Mouse (Mus musculus) heart, postnatal 14 days (tissue): ENCODE data around the gene Trim62. TPM values are rescaled to one million over a fixed set of nuclear protein-coding genes. Genes with fewer than 3 reads are reported as not detected.

Source experiments
- DNase-seq, 2 experiments: peaks; one replicate each; pipeline ENCODE4 v3.0.0; 2021 to 2022
- intact Hi-C: fragments of 180-260 bp; cut with DNase I; formaldehyde crosslinking; loops from one replicate; pipeline ENCODE4 v1.15.1; 2025
- total RNA-seq, 2 experiments: library from RNA; stranded (reverse); gene quantifications; 2 replicates each; pipeline ENCODE4 v1.2.3; 2021

Trim62 gene
- total RNA-seq, 2 experiments from 2014 or later = 2.0 to 2.2 TPM

DNA sequence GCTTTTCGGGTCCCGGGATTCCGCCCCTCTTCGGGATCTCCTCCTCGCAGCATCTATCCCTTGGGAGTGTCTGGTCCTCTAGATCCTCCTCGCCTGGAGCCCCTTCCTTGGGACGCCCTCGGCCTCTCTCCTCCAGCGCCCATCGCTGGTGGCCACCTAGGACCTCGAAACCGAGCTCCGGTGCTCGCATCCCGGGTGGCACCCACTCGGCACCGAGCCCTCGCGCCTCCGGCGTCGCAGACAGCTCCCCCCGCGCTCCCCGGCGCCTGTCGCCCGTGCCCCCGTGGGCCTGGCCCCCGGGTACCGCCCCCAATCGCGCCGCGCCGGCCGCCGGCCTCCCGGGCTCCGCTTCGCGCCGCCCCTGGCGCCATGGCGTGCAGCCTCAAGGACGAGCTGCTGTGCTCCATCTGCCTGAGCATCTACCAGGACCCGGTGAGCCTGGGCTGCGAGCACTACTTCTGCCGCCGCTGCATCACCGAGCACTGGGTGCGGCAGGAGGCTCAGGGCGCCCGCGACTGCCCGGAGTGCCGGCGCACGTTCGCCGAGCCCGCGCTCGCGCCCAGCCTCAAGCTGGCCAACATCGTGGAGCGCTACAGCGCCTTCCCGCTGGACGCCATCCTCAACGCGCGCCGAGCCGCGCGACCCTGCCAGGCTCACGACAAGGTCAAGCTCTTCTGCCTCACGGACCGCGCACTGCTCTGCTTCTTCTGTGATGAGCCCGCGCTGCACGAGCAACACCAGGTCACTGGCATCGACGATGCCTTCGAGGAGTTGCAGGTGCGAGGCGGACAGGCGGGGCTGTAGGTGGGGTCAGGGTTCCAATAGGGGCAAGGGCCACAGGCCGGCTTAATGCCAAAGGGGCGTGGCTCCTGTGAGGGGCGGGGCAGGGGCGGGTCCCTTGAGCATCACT is 676 bp downstream of the Trim62 start:
- peak; percentile 38 to 51 for DNase-seq
- intact Hi-C loops = loop anchor here (2.0 kb wide), 1 partner anchor 41 kb away; no protein-coding TSS in a partner anchor

DNA sequence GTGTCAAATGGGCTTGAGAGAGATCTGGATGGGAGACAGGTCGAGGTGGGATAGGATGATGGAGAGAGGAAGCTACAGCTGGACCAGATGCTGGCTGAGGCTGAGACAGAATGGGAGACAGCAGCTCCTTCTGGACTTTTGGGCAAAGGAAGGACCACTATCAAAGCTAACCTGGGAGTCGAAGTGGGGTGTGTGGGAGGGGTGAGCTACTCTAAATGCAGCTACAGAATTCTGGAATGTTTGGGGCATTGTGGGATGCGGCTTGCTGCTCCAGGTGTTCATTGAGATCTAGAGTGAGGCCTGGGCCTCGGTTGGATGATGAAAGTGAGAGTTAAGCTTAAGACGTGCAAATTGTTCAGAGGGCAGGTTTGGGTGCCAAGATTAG is 1.3 kb downstream of the Trim62 start:
- intact Hi-C loops = no loop called here
- no peak for DNase-seq

DNA sequence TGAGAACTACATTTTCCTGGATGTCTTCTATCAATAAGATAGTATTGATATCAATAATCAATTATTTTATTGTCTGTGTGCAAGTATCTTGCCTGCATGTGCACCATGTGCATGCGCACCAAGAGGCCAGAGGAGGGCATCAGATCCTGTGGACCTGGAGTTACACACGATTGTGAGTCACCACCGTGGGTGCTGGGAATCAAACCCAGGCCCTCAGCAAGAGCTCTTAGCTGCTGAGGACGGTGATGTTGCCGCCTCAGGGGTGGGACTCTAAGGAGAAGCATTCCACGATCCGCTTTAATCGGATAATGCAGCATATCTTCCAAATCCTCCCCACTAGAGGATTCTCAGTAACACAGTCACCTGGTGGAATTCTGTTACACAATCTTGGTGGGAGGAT is 2.2 kb downstream of the Trim62 start:
- intact Hi-C loops = no loop called here
- no peak for DNase-seq

DNA sequence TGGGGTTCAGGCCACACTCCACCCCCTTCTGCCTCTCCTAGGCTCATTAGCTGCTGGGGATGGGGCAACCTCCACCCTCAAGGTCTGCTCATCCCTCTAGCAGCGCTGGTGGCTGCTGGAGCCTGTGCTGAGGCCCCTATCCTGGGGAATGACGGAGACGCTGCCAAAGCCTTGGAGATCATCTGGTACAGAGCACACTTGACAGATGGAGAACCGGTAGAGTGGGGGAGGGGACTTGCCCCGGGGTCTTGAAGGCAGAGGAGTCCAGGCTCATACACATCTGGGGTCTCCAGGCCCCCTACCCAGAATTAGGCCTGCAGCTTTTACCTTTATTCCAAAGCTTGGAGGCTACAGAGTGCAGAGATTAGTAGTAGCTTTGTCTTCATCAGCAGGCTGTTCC is 3.2 kb downstream of the Trim62 start:
- intact Hi-C loops = no loop called here
- DNase-seq = no peak

DNA sequence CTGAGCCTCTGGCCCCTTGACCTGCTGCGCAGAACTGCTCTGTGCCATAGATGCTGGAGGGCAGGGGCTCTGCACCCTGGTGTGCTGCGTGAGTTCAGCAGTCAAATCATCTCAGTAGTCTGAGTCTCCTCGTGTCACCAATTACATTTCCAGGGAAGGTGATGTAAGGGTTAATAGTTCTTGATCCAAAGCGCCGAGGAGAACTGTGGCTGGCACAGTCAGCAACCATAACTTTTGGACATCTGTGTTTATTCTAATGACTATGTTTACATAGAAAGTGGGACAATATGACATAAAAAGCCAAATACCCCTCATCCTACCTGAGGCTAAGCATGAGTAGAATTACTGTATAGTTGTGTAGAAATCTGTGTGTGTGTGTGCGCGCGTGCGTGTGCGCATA is 3.6 kb downstream of the Trim62 start:
- intact Hi-C loops = no loop called here
- no peak for DNase-seq

DNA sequence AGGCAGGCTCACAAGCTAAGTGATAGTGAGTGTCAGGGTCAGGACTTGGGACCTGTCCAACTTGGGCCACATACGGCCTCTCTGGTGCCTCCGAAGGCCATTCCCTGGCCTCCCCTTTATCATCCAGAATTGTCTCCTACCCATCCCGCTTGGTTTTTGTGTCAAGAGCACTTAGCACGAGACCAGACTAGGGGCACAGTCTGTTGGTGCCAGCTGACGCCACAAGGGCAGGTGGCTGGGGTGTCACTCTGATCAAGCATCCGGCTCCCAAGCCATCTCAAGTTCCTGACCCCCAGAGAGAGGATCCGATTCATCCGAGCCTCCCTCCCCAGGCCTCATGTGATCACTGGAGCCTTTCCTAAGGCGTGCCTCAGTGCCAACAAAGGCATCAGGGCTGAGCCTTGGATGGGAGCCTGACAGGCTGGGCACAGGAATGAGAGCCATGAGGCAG is 4.3 kb downstream of the Trim62 start:
- DNase-seq = no peak
- intact Hi-C loops = no loop called here

DNA sequence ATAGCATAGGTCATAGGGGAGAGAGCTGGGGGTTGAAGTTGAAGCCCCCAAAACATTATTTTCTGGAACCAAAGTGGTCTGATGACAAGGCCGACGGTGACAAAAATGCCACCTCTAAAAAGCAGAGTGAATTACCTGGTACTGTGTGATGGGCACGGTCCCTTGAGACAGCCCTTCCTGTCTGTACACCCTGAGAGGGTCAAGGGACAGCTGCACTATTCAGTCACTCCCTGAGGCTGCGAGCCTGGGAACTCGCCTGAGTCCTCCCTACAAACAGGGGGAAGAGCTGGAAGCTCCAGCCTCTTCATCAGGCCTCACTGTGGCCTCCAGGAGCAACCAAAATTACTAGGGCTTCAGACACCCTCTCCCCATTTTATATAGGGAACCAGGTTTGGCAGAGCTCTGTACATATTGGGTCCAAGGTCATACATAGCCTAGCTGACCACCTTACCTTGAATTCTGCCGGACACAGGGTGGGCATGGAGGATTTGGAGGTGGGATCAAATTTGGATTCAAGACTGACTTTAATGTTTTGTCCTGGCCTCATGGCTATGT is 5.1 kb downstream of the Trim62 start:
- DNase-seq = no peak
- intact Hi-C loops = no loop called here

DNA sequence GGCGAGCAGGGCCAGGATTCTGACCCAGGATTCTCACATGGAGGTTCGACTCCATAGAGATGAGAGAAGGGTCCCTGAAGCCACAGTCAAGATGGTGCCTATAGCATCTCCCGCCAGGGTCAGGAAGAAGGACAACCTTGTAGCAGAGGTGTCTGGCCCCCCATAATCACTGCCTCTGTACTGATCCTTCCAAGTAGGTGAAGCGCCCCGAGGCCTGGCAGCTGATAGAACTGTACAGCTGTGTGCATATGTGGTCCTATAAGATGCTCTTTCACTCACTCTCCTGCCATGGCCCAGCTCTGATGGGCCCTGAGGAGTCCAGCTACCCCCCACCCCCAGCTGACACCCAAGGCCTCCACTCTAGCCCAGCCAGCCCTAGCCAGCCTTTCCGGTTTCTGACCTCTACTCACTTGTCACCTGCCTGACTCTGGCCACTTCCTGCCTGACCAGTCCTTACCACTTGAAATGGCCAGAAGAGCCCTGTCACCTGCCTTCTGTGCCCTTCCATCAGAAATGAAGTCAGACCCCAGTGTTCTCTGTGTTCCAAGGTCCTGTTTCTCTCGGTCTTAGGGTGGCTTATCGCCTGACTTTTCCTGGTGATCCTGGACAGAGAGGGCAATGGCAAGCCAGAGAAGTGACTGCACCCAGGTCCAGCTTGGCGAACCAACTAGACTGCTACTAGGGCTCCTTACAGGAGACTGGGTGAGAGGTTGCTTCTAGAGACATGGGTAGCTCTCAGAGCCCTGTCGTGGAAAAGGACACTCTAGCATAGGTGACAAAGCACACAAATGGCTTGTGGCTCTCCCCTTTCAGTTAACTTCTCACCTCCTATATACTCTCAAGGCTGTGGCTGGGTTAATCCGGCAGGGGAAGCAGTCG is 6.6 kb downstream of the Trim62 start:
- DNase-seq = no peak
- intact Hi-C loops = no loop called here

DNA sequence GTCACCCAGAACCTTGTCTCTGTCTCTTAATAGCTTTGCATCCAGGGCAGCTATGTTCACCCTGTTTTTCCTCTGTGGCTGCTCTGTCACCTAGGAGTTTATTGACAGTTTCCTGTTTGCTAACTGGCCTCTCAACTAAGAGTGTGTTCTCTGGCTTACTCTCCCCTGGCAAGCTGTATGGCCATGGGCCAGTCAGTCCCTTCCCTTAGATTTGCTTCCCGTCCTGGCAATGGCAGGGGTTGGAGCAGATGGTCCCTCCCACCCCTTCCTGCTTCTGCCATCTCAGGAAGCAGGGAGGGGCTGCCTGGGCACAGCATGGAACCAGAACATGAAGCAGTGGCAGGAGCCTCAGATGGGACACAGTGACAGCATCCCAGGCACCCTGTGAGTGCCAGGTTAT is 7.8 kb downstream of the Trim62 start:
- DNase-seq = peak; percentile 47 to 49
- intact Hi-C loops = no loop called here

DNA sequence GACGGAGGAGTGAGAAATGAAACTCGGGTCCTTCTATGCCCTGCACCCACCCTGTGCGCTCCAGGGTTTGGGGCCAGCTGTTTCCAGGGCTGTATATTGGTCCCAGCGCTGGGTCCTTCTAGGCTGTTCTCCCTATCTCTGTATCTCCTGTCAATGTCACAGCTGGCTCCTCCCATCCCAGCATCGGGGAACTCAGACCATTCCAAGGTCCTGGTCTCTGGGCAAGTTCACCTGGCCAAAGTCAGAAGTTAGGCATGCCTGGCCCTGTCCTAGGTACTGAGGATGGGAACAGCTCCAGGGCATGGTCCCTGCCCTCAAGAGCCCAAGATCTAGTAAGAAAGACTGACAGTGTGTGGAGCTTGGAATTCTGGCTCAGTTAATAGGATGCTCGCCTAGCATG is 8.4 kb downstream of the Trim62 start:
- no peak for DNase-seq
- intact Hi-C loops = no loop called here

DNA sequence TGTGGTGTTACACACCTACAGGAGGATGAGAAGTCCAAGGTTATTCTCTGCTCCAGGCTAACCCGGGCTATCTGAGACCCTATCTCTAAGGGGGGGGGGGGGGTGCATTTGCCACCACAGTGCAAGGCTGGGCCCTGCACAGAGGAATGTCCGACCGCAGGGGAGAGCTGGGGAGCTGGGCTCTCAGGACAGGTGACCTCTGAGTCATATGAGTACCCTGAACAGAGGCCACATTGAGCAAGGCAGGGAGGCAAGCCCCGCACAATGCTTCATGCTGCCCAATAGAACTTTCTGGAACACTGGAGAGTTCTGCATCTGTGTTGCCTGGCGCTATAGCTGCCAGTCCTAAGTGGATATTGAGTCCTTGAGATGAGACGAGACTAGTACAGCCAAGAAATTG is 8.8 kb downstream of the Trim62 start:
- DNase-seq = no peak
- intact Hi-C loops = no loop called here

DNA sequence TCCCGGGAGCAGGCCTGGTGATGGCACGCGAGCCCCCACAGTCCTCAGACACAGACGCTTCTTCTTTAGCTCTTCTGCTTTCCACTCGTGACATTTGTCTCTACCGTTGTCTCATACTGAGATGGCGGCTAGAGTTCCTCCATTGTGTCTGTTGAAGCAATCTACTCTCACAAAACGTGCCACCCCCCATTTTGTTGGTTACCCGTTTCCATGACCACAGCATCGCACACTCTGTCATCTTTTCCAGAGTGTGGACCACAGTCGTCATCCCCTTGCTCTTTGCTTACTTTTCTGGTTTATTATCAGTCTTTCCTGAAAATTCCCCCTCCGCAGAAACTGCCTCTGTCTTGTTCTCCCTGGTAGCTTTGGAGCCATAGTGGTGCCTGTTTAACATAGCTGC is 10.7 kb downstream of the Trim62 start:
- intact Hi-C loops = no loop called here
- DNase-seq = no peak

DNA sequence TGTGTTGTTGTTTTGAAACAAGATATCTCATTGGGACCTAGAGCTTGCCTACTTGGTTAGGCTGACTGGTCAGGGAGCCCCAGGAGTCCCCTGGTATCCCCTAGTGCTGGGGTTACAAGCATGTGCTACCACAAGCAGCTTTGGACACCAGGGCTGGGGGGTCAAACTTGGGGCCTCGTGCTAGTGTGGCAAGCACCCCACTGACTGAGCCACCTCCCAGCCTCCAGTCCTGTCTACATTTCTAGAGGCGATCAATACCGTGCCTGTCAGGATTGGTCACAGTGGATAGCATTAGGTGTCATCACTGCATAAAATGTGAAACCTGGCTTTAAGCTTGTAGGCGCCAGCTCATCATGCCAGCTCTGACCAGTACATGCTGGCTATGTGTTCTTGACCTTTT is 12.5 kb downstream of the Trim62 start:
- intact Hi-C loops = no loop called here
- no peak for DNase-seq

DNA sequence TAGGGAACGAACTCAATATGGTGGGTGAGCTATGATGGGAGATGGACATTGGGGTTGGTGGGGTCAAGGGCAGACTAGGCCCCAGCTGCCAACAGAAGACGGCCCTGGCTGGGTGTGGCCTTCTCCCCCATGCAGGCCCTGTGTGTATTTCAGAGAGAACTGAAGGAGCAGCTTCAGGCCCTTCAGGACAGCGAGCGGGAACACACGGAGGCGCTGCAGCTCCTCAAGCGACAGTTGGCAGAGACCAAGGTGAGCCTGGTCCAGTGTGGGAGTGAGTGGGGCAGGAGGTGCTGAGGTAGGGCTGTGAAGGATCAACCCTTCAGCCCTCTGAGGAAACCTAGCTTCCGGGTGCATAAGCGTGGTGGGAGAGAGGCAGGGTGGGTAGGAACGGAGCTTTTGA is 13.3 kb downstream of the Trim62 start:
- DNase-seq = no peak
- intact Hi-C loops = no loop called here

DNA sequence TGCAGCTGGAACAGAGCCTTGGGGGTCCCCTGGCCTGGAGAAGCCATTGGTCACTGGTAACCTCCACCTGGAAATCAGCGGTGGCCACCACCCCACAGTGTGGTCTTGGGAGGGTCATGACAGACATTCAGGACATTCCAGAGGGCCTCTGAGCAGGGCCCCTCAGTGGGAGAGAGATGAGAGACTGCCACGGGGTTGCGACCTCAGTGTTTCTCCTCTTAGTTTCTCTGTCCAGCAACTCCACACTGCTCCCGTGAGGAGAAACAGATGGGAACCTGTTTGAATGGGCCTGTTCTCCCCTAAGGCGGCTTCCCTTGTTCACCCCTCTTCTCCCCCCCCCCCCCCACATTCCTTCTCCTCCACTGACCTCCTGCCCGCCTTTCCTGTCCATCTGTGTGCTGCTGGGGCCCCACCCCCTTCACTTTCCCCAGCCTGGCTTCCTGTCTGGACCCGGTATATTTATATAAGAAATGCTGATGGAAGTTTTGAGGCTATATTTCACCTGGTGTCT is 14.6 kb downstream of the Trim62 start:
- DNase-seq = peak; percentile 19 to 44
- intact Hi-C loops = no loop called here

DNA sequence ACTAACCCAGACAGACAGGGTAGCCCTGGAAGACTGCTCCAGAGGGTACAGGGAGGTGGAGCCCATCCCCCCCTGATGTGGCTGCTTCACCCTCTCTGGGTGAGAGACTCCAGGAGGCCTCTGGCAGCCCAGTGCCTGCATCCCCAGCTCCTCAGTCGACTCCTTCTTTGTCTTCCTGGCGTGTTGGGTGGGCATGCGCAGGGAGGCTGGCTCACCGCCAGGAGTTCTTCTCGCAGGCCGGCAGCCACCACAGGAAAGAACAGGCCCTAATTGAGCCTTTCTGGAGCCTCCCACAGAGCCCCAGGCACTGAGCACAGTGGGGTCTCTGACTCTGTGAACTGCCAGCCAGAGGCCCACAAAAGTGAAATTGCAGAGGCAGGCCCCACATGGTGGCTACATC is 16.0 kb downstream of the Trim62 start:
- intact Hi-C loops = no loop called here
- peak; percentile 78 to 81 for DNase-seq

DNA sequence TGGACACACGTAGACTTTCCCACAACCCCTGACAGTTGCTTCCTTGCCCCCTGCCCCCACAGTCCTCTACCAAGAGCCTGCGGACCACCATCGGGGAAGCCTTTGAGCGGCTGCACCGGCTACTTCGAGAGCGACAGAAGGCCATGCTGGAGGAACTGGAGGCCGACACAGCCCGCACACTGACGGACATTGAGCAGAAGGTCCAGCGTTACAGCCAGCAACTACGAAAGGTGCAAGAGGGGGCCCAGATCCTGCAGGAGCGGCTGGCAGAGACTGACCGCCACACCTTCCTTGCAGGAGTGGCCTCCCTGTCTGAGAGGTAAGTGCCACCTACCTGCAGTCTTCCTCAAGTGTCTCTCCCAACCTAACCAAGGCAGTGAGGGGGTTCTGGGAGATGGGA is 17.1 kb downstream of the Trim62 start:
- intact Hi-C loops = no loop called here
- DNase-seq = no peak

DNA sequence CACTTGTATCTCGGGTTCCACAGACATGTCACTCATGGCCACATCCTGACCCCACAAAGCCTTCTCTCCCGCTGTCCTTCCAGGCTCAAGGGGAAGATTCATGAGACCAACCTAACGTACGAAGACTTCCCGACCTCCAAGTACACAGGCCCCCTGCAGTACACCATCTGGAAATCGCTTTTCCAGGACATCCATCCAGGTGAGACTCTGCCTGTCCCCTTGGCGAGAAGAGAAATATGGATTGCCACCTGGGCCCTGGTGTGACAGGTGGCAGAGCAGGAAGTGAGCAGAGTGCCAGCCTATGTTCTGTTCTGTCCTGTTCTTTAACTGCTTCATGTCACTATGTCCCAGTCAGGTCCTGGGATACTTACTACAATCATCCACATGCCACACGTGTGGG is 19.0 kb downstream of the Trim62 start:
- intact Hi-C loops = no loop called here

DNA sequence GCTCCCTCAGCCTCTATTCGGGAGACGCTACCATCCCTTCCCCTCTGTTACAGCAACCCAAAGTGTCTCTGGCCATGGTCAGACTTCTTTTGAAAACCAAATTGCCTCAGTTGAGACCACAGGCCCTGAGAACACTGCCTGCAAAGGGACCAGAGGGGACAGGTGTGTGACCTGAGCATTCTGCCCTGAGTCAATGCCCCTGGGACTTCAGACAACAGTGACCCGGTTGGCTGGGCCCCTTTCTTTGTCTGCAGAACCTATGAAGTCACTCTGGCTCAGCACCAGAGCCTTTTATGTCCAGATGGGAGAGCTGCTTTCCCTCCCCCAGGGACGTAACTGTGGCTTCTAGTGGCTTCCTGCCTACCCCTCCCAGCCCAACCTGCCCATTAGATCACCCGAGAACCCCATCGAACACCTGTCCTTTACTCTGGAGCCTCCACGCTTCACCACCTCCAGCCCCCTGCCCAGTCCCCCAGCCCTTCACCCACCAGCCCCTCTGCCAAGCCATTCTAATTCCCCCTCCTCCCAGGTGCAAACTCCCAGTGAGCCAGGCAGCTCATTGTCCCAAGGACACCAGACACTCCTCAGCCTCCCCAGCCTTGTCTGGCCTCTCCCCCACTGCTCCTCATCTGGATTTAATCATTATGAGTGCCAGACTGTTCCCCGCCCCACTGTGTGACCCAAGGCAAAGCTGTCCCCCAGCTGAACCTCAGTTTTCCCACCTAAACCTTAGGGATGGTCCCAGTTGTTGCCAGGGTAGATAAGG is 20.8 kb downstream of the Trim62 start:
- peak in 1 of 2 experiments; percentile 22 for DNase-seq
- intact Hi-C loops = no loop called here

More for the DNA sequence above, 19.0 kb downstream of the Trim62 start:
- no peak for DNase-seq

DNA sequence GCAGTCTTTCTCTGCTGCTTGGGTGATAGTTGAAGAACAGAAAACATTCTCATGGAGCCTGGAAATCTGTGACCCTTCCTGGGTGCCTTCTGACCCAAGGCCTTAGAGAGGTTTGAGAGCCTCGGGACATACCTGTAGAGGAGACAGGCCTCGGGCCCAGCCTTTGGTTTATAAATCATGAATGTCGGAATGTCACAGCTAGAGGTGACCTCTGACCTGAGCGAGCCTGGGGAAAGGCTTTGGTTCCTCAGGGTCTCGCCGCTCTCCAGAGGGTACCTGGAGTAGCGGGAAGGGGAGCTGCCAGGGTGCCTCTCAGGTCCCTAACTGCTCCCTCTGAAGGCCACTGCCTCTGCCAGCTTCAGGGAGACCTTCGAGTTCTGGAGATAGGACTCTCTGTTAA is 21.9 kb downstream of the Trim62 start:
- intact Hi-C loops = no loop called here
- no peak for DNase-seq
